Mouse (Mus musculus) limb, embryonic 13.5 days (tissue): ENCODE results near the gene Clec2g. TPM values are rescaled to one million over a fixed set of nuclear protein-coding genes. Genes with fewer than 3 reads are reported as not detected.
"Not testable (repeated sequence)": the region's sequence is repeated elsewhere in the genome, so short reads cannot be mapped to it uniquely, and the experiment has no call there.

Source experiments
- ATAC-seq: fragments of 200-750 bp; cut with Nextera tagmentation; 2 replicates; pipeline ENCODE4 v1.8.0; 2017; ENCODE audit warnings: low read depth, moderate number of reproducible peaks, moderate TSS enrichment; ENCODE audit not compliant: low FRiP score
- H3K27ac ChIP-seq: fragments of 300-500 bp; sonication (generic); 2 replicates; pipeline ENCODE4 v1.5.1; 2015; ENCODE audit warnings: inconsistent platforms, mild to moderate bottlenecking, moderate library complexity
- H3K27me3 ChIP-seq: fragments of 300-500 bp; sonication (generic); 2 replicates; pipeline ENCODE4 v1.6.1; 2015; ENCODE audit warnings: mild to moderate bottlenecking, inconsistent platforms
- H3K36me3 ChIP-seq: fragments of 300-500 bp; sonication (generic); 2 replicates; pipeline ENCODE4 v1.6.1; 2015; ENCODE audit warnings: inconsistent platforms, mild to moderate bottlenecking, moderate library complexity
- H3K4me1 ChIP-seq: fragments of 300-500 bp; sonication (generic); 2 replicates; pipeline ENCODE4 v1.6.1; 2015; ENCODE audit warnings: inconsistent platforms
- H3K4me2 ChIP-seq: fragments of 300-500 bp; sonication (generic); replicated peaks from 2 replicates; pipeline ENCODE4 v1.6.1; 2015; ENCODE audit warnings: inconsistent platforms, mild to moderate bottlenecking, moderate library complexity
- H3K4me3 ChIP-seq: fragments of 300-500 bp; sonication (generic); 2 replicates; pipeline ENCODE4 v1.5.1; 2015; ENCODE audit warnings: moderate library complexity, mild to moderate bottlenecking, inconsistent platforms
- H3K9ac ChIP-seq: fragments of 300-500 bp; sonication (generic); 2 replicates; pipeline ENCODE4 v1.6.1; 2015; ENCODE audit warnings: mild to moderate bottlenecking, inconsistent platforms
- H3K9me3 ChIP-seq: fragments of 300-500 bp; sonication (generic); 2 replicates; pipeline ENCODE4 v1.6.1; 2016; ENCODE audit warnings: inconsistent platforms
- WGBS: fragments of 180-500 bp; shearing (Covaris S2); methylation state at CpG from one replicate; pipeline ENCODE4 v1.1.7; 2015; 5-methylcytosine and 5-hydroxymethylcytosine counted together
- polyA plus RNA-seq: library from polyadenylated mRNA; unstranded; fragments of >200 nt; fragmentation: Nextera tagmentation; extraction: Ambion mirVana; gene quantifications from 2 replicates; pipeline ENCODE4 v1.2.1, GENCODE M21; 2015

Gene Clec2g
- polyA plus RNA-seq, 1 experiment from 2014 or later, result not detected

GRCm38 (mm10) chr6:128941646-128942421 is 7.7 kb downstream of the Clec2g start:
- Histone ChIP-seq H3K4me3 (no peak overlapping the region), H3K9ac (no peak overlapping the region), H3K9me3 (peaks cover 5% of the 10 kb centered on the region; the same call in 1 of the 2 replicates), H3K4me2 (no peak overlapping the region), H3K27me3 (no peaks in the 10 kb centered on the region), H3K4me1 (no peaks in the 10 kb centered on the region), H3K27ac (no peak overlapping the region), H3K36me3 (no peaks in the 10 kb centered on the region)
- ATAC-seq, result no peak; the same call in 1 of the 2 replicates
- WGBS, result 83% methylated on average over 5 of the region's 5 CpGs

DNA sequence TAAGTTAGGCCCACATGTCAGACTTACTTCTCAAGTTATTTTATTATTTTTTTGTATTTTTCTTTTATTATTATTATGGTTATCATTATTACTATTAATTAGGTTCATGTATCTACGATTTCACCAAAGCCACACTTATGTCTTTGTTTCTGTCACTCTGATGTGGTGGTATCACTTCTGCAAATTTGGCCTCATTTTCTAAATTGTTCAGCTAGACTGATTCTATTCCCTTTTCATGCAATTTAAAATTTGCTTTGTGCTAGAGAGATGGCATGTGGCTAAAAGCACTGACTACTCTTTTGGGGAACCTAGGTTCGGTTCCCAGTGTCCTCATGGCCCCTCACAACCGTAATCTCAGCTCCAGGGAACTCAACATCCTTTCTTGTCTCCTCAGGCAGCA is 11.4 kb downstream of the Clec2g start:
- Histone ChIP-seq H3K9me3 (peaks cover 5% of the 10 kb centered on the region; the same call in 1 of the 2 replicates), H3K27ac (no peak overlapping the region), H3K4me1 (no peaks in the 10 kb centered on the region), H3K9ac (no peak overlapping the region), H3K36me3 (no peaks in the 10 kb centered on the region), H3K4me2 (no peak overlapping the region), H3K4me3 (no peak overlapping the region), H3K27me3 (no peaks in the 10 kb centered on the region)
- no peak for ATAC-seq
- WGBS, result 85% methylated on average over 3 of the region's 3 CpGs

DNA sequence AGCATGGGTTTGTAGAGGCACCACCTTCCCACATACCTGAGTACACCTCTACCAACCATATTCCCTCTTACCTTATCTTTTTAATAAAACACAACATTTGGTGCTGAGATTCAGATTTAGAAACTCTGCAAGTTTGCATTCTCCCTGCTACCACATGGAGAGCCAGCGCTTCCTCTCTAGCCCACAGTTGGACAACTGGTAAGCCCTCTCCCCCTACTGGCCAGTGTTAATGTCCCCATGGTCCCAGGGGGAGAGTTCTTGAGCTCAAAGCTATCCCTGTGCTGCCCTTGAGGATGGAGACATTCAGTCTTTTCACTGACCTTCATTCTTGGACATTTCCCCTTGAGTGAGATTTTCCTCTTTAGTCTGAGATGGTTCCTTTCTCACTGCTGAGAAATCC is 26.9 kb downstream of the Clec2g start:
- WGBS, result 91% methylated on average over 1 of the region's 1 CpGs
- H3K4me2 ChIP-seq, result no peak overlapping the region
- H3K4me1 ChIP-seq, result no peaks in the 10 kb centered on the region
- H3K9ac ChIP-seq, result no peak overlapping the region
- H3K27me3 ChIP-seq, result no peaks in the 10 kb centered on the region
- no peak overlapping the region for H3K27ac ChIP-seq
- H3K4me3 ChIP-seq, result no peak overlapping the region
- no peaks in the 10 kb centered on the region for H3K36me3 ChIP-seq
- no peaks in the 10 kb centered on the region for H3K9me3 ChIP-seq
- no peak for ATAC-seq

DNA sequence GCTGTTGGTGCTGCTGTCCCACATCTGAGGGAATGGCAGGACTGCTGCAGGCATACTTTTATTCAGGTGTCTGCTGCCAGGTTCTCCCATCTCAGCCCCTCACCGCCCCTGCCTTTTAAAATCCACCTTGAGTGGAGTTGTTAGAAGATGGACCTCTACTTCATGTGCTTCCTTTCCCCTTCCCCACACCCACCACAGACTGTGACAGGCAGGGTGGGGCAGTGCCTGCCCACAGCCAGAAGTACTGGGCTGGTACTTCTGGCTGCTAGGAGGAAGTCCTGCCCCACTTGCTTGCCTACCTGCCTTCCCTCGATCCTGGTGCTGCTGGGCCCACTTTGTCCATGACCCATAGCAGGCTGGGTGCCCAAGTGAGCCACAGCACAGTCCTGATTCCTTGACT is 27.9 kb downstream of the Clec2g start:
- ATAC-seq, H3K4me3 ChIP-seq, H3K9ac ChIP-seq, H3K27ac ChIP-seq, H3K4me1 ChIP-seq, H3K9me3 ChIP-seq, H3K36me3 ChIP-seq, H3K27me3 ChIP-seq, H3K4me2 ChIP-seq: not testable (repeated sequence)
- WGBS, result 86% methylated on average over 2 of the region's 2 CpGs

GRCm38 (mm10) chr6:128964519-128964918 is 30.3 kb downstream of the Clec2g start:
- H3K27me3 ChIP-seq, result no peaks in the 10 kb centered on the region
- H3K9me3 ChIP-seq, result no peaks in the 10 kb centered on the region
- H3K4me3 ChIP-seq, result no peak overlapping the region
- no peak overlapping the region for H3K27ac ChIP-seq
- no peaks in the 10 kb centered on the region for H3K4me1 ChIP-seq
- no peak overlapping the region for H3K4me2 ChIP-seq
- no peak for ATAC-seq
- H3K9ac ChIP-seq, result no peak overlapping the region
- H3K36me3 ChIP-seq, result no peaks in the 10 kb centered on the region

GRCm38 (mm10) chr6:128968463-128968862 is 34.3 kb downstream of the Clec2g start:
- no peaks in the 10 kb centered on the region for H3K4me1 ChIP-seq
- no peak for ATAC-seq
- H3K4me2 ChIP-seq, result no peak overlapping the region
- no peak overlapping the region for H3K27ac ChIP-seq
- H3K4me3 ChIP-seq, result no peak overlapping the region
- no peaks in the 10 kb centered on the region for H3K36me3 ChIP-seq
- H3K9ac ChIP-seq, result no peak overlapping the region
- no peaks in the 10 kb centered on the region for H3K9me3 ChIP-seq
- no peaks in the 10 kb centered on the region for H3K27me3 ChIP-seq

DNA sequence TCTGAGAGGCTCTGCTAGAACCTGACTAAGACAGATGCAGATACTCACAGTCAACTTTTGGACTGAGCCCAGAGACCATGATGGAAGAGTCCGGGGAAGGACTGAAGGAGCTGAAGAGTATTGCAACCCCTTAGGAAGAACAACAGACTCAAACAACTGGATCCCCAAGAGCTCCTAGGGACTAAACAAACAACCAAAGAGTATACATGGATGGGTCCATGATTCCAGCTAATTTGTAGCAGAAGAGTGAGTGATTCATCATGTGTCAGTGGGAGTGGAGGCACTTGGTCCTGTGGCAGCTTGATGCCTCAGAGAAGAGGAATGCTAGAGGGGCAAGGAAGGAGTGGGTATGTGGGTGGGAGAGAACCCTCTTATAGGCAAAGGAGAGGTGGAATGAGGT is 35.6 kb downstream of the Clec2g start:
- Histone ChIP-seq H3K4me2 (no peak overlapping the region), H3K27me3 (no peaks in the 10 kb centered on the region), H3K9me3 (no peaks in the 10 kb centered on the region), H3K4me1 (no peaks in the 10 kb centered on the region), H3K27ac (no peak overlapping the region), H3K9ac (no peak overlapping the region), H3K4me3 (no peak overlapping the region), H3K36me3 (no peaks in the 10 kb centered on the region)
- no peak for ATAC-seq
- 89% methylated on average over 1 of the region's 1 CpGs for WGBS

DNA sequence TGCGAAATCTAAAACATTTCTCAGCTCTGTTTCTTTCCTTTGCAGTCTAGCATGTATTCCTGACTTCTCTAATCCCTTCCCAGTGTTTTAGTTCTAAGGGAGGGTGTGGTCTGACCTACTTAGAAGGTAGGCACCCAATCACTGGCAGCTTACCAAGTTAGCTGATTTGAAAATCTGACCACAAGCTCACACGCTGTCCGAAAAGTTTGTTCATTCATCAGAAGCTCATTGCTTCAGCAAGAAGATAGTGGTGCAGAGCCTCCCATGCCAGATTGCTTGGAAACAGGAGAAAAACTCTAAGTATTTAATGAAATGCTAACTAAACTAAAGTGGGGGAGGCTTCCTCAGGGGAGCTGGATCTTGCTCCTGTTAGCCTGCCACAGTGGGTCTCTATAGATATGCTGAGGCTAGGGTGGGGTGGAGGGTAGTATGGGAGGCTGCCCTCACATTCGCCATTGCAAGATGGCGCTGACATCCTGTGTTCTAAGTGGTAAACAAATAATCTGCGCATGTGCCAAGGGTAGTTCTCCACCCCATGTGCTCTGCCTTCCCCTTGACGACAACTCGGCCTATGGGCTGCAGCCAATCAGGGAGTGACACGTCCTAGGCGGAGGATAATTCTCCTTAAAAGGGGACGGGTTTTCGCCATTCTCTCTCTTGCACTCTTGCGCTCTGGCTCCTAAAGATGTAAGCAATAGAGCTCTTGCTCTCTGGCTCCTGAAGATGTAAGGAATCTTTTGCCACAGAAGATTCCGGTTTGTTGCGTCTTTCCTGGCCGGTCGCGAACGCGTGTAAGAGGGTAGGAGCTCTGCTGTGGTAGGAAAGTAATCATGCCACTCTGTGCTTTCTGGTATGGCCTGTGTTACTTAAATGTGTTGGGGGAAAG is 36.6 kb downstream of the Clec2g start:
- H3K9ac ChIP-seq, H3K27ac ChIP-seq, H3K4me2 ChIP-seq, ATAC-seq, H3K27me3 ChIP-seq, H3K9me3 ChIP-seq, H3K4me1 ChIP-seq, H3K4me3 ChIP-seq, H3K36me3 ChIP-seq: not testable (repeated sequence)
- 95% methylated on average over 20 of the region's 20 CpGs for WGBS

GRCm38 (mm10) chr6:128971394-128972039 is 37.3 kb downstream of the Clec2g start:
- Histone ChIP-seq H3K4me2 (no peak overlapping the region), H3K9me3 (no peaks in the 10 kb centered on the region), H3K27ac (no peak overlapping the region), H3K4me3 (no peak overlapping the region), H3K27me3 (no peaks in the 10 kb centered on the region), H3K9ac (no peak overlapping the region), H3K36me3 (no peaks in the 10 kb centered on the region), H3K4me1 (no peaks in the 10 kb centered on the region)
- no peak for ATAC-seq
- 68% methylated on average over 1 of the region's 1 CpGs for WGBS

GRCm38 (mm10) chr6:128972156-128972555 is 38.0 kb downstream of the Clec2g start:
- ATAC-seq, result no peak
- H3K9me3 ChIP-seq, result no peaks in the 10 kb centered on the region
- H3K4me3 ChIP-seq, result no peak overlapping the region
- H3K4me1 ChIP-seq, result no peaks in the 10 kb centered on the region
- 83% methylated on average over 2 of the region's 2 CpGs for WGBS
- H3K27ac ChIP-seq, result no peak overlapping the region
- no peaks in the 10 kb centered on the region for H3K36me3 ChIP-seq
- H3K9ac ChIP-seq, result no peak overlapping the region
- no peaks in the 10 kb centered on the region for H3K27me3 ChIP-seq
- H3K4me2 ChIP-seq, result no peak overlapping the region

DNA sequence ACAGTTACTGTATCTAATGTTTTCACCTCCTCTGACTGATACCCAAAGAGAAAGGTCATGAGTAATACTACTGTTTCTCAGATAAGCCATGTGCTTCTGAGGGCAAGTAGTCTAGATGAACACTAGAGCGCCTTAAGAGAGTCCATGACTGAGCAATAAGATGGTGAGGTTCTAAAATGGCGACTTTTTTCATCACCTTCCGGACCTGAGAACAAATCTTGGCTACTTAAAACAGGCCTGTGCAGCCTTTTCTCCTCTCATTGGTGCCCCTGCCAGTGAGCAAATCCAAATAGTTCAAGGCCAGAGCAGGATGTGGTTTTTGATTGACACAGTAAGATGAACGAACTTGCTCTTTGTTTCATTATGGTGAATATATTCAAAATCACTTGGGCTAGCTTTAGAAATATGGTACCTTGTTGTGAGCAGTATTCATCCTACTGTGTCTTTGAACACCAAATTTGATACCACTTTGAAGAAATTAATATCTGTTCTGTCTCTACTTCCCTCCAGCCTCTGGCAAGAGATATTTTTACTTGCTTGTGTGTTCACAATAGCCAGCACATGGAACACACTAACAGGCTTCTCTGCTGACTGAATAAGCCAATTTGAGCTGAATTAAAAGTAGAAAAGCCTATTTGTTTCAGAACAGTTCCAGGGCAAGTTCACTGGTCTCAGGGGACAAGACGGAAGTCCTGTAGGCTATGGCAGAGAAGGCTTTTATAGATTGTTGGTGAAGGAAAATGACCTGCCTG is 38.7 kb downstream of the Clec2g start:
- Histone ChIP-seq H3K9ac (no peak overlapping the region), H3K4me2 (no peak overlapping the region), H3K36me3 (no peaks in the 10 kb centered on the region), H3K4me1 (no peaks in the 10 kb centered on the region), H3K9me3 (no peaks in the 10 kb centered on the region), H3K27me3 (no peaks in the 10 kb centered on the region), H3K4me3 (no peak overlapping the region), H3K27ac (no peak overlapping the region)
- 85% methylated on average over 5 of the region's 5 CpGs for WGBS
- ATAC-seq, result no peak

DNA sequence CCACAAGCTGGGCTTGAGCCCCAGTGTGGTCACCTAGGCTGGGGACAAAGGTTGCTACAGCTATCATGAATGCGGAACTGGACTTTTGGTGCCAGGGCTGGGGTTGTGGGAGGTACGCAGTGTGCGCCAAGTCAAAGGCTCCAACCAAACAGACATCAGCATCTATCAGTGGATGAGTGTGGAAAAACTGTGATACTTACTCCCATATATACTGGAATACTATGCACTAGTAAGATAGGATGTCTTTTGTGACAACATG is 39.2 kb downstream of the Clec2g start:
- no peak for ATAC-seq
- H3K27ac ChIP-seq, result no peak overlapping the region
- WGBS, result 92% methylated on average over 3 of the region's 3 CpGs
- no peaks in the 10 kb centered on the region for H3K36me3 ChIP-seq
- no peaks in the 10 kb centered on the region for H3K4me1 ChIP-seq
- H3K4me2 ChIP-seq, result no peak overlapping the region
- no peaks in the 10 kb centered on the region for H3K27me3 ChIP-seq
- H3K4me3 ChIP-seq, result no peak overlapping the region
- H3K9me3 ChIP-seq, result no peaks in the 10 kb centered on the region
- H3K9ac ChIP-seq, result no peak overlapping the region
